Comparison of ENCODE assay signal across 15 mouse cellular contexts in genomic region chr19:24266046-24266830, GRCm38 (mm10). TPM values are rescaled to one million over a fixed set of nuclear protein-coding genes. Genes with fewer than 3 reads are reported as not detected.
DNase-seq lines count a peak whose midpoint lies in the region; ATAC-seq and TF ChIP-seq lines count a peak whose summit lies in the region.
"Had no signal": no experiment of that assay in that cellular context is flagged by ENCODE, and none has a peak within 500 bp of the region (broad histone marks: within the 10 kb centered on the region; RNA-seq: fewer than 3 reads in every experiment).

No protein-coding gene starts in this region.

- H3K4me1 ChIP-seq in intestine, embryonic 14.5 days (replicated peaks; ENCODE audit: control insufficient read depth, insufficient read depth, low read length): 0 out of 2 replicates have a peak, but pooled peaks cover 5% of the 10 kb centered on the region
- 0 out of 2 replicates have a peak, but pooled peaks cover 4% of the 10 kb centered on the region for H3K4me1 ChIP-seq in kidney, postnatal 0 days (replicated peaks; ENCODE audit: insufficient read depth, low read length)
- H3K4me1 ChIP-seq in liver, embryonic 15.5 days (replicated peaks): peaks cover 18% of the 10 kb centered on the region

- H3K27ac ChIP-seq in intestine, embryonic 14.5 days (ENCODE audit: low read depth): peak overlapping the region; percentile 60
- H3K27ac ChIP-seq in kidney, postnatal 0 days: peak overlapping the region; percentile 86
- peak overlapping the region; percentile 77 for H3K27ac ChIP-seq in liver, embryonic 15.5 days (replicated peaks)
- H3K27ac ChIP-seq: embryonic facial prominence, embryonic 12.5 days; forebrain, embryonic 15.5 days; hindbrain, embryonic 15.5 days; midbrain, embryonic 15.5 days; neural tube, embryonic 15.5 days had no signal

- DNase-seq in 416B (ENCODE audit: low read depth): peak; percentile 18
- DNase-seq in intestine, embryonic 14.5 days (ENCODE audit: low spot score): peak; percentile 69
- DNase-seq in kidney, postnatal 0 days (ENCODE audit: low spot score): peak; percentile 41
- DNase-seq in cerebellum, postnatal 25 days: no peak
- DNase-seq: cerebellum, adult 2 months; gastrocnemius, postnatal 14 days; lung, postnatal 4 days had no signal

- H3K9ac ChIP-seq in intestine, embryonic 14.5 days (ENCODE audit: low read length): no peak overlapping the region
- no peak overlapping the region for H3K9ac ChIP-seq in kidney, postnatal 0 days (ENCODE audit: low read depth, low read length)
- H3K9ac ChIP-seq in liver, embryonic 15.5 days: no peak overlapping the region
- H3K9ac ChIP-seq: embryonic facial prominence, embryonic 12.5 days; forebrain, embryonic 15.5 days; hindbrain, embryonic 15.5 days; midbrain, embryonic 15.5 days; neural tube, embryonic 15.5 days had no signal

- H3K36me3 ChIP-seq in intestine, embryonic 14.5 days (ENCODE audit: control insufficient read depth, insufficient read depth, low read length): peaks cover 11% of the 10 kb centered on the region; the same call in 1 of the 2 replicates
- no peaks in the 10 kb centered on the region for H3K36me3 ChIP-seq in kidney, postnatal 0 days (ENCODE audit: insufficient read depth, low read length)
- peaks cover 74% of the 10 kb centered on the region for H3K36me3 ChIP-seq in liver, embryonic 15.5 days (replicated peaks)
- H3K36me3 ChIP-seq: midbrain, embryonic 15.5 days had no signal

- H3K27me3 ChIP-seq in intestine, embryonic 14.5 days (replicated peaks; ENCODE audit: control insufficient read depth, insufficient read depth, low read length): no peaks in the 10 kb centered on the region
- no peaks in the 10 kb centered on the region for H3K27me3 ChIP-seq in kidney, postnatal 0 days (ENCODE audit: insufficient read depth, low read length)
- no peaks in the 10 kb centered on the region for H3K27me3 ChIP-seq in liver, embryonic 15.5 days
- H3K27me3 ChIP-seq: embryonic facial prominence, embryonic 12.5 days; forebrain, embryonic 15.5 days; hindbrain, embryonic 15.5 days; neural tube, embryonic 15.5 days had no signal

- H3K4me2 ChIP-seq in intestine, embryonic 14.5 days (ENCODE audit: low read length): 0 out of 2 replicates have a peak overlapping the region, but pooled peaks have one; percentile 2
- H3K4me2 ChIP-seq in kidney, postnatal 0 days (ENCODE audit: low read length): no peak overlapping the region
- H3K4me2 ChIP-seq in liver, embryonic 15.5 days: no peak overlapping the region
- H3K4me2 ChIP-seq: embryonic facial prominence, embryonic 12.5 days; forebrain, embryonic 15.5 days; hindbrain, embryonic 15.5 days; midbrain, embryonic 15.5 days; neural tube, embryonic 15.5 days had no signal

- WGBS in intestine, embryonic 14.5 days: 69% methylated on average over 7 of the region's 7 CpGs
- 69% methylated on average over 7 of the region's 7 CpGs for WGBS in kidney, postnatal 0 days
- 72% methylated on average over 7 of the region's 7 CpGs for WGBS in liver, embryonic 15.5 days (ENCODE audit: insufficient replicate concordance)

- H3K9me3 ChIP-seq in intestine, embryonic 14.5 days (ENCODE audit: control insufficient read depth, low read length): no peaks in the 10 kb centered on the region
- H3K9me3 ChIP-seq in kidney, postnatal 0 days (replicated peaks; ENCODE audit: low read length): no peaks in the 10 kb centered on the region
- H3K9me3 ChIP-seq in liver, embryonic 15.5 days (replicated peaks): no peaks in the 10 kb centered on the region
- H3K9me3 ChIP-seq: embryonic facial prominence, embryonic 12.5 days; forebrain, embryonic 15.5 days; hindbrain, embryonic 15.5 days; midbrain, embryonic 15.5 days; neural tube, embryonic 15.5 days had no signal

- TF ChIP-seq CTCF in kidney, postnatal 0 days (IDR thresholded peaks at IDR 0.05; ENCODE audit: low read depth): peak; percentile 41; the same call in 1 of the 2 replicates

- no peak; the same call in 1 of the 2 replicates for ATAC-seq in intestine, embryonic 14.5 days (replicated peaks; ENCODE audit: low FRiP score, low TSS enrichment, low read depth)
- ATAC-seq in kidney, postnatal 0 days (replicated peaks; ENCODE audit: low FRiP score, low read depth): peak; percentile 60; the same call in 1 of the 2 replicates
- ATAC-seq in liver, embryonic 15.5 days (ENCODE audit: insufficient read depth): peak; percentile 53
- ATAC-seq in inflammation-experienced regulatory T-cells, adult 6 months: no peak
- no peak for ATAC-seq in activated CD4-positive, CD25-positive, alpha-beta regulatory T cell, adult 4 months
- ATAC-seq: forebrain, embryonic 15.5 days; midbrain, embryonic 15.5 days had no signal

- H3K4me3 ChIP-seq in intestine, embryonic 14.5 days (ENCODE audit: low read depth, low read length): no peak overlapping the region
- no peak overlapping the region for H3K4me3 ChIP-seq in kidney, postnatal 0 days (replicated peaks; ENCODE audit: low read depth, low read length)
- H3K4me3 ChIP-seq in liver, embryonic 15.5 days (replicated peaks): no peak overlapping the region
- H3K4me3 ChIP-seq: embryonic facial prominence, embryonic 12.5 days; forebrain, embryonic 15.5 days; hindbrain, embryonic 15.5 days; midbrain, embryonic 15.5 days; neural tube, embryonic 15.5 days had no signal

RNA-seq across cellular contexts. Expression of gene Fxn, which starts 14.2 kb away (rescaled TPM):
- polyA plus RNA-seq in intestine, embryonic 14.5 days (2014; fragmentation: Nextera tagmentation; extraction: Ambion mirVana): 46.5 and 51.9 TPM in 2 replicates
- 55.2 and 55.8 TPM in 2 replicates for polyA plus RNA-seq in kidney, postnatal 0 days (2015; fragmentation: Nextera tagmentation; extraction: Ambion mirVana)
- polyA plus RNA-seq in liver, embryonic 15.5 days (2015; fragmentation: Nextera tagmentation; extraction: Ambion mirVana): 42.6 and 45.9 TPM in 2 replicates
- polyA plus RNA-seq in inflammation-experienced regulatory T-cells, adult 6 months (2017; shearing (Covaris generic)): 10 to 100 TPM; 12.9 to 16.1 (median 14.1) TPM
- 10 to 100 TPM; 12.0 to 16.3 TPM for polyA plus RNA-seq in activated CD4-positive, CD25-positive, alpha-beta regulatory T cell, adult 4 months (2017; shearing (Covaris generic))

RNA-seq across cellular contexts. Expression of gene Tjp2, which starts 41.4 kb away (rescaled TPM):
- polyA plus RNA-seq in intestine, embryonic 14.5 days (2014; fragmentation: Nextera tagmentation; extraction: Ambion mirVana): 38.0 and 41.9 TPM in 2 replicates
- polyA plus RNA-seq in kidney, postnatal 0 days (2015; fragmentation: Nextera tagmentation; extraction: Ambion mirVana): 24.9 and 25.5 TPM in 2 replicates
- 4.9 and 5.9 TPM in 2 replicates for polyA plus RNA-seq in liver, embryonic 15.5 days (2015; fragmentation: Nextera tagmentation; extraction: Ambion mirVana)
- polyA plus RNA-seq in inflammation-experienced regulatory T-cells, adult 6 months (2017; shearing (Covaris generic)): 1 to 10 TPM; 5.3 to 9.5 (median 5.4) TPM
- polyA plus RNA-seq in activated CD4-positive, CD25-positive, alpha-beta regulatory T cell, adult 4 months (2017; shearing (Covaris generic)): 1 to 10 TPM; 4.5 to 6.0 TPM

Comparison
In these comparisons a context has a peak if more than half of its experiments do, and no peak if none do; other contexts are left out.
1. DNase-seq: peak in 416B (single experiment), intestine, embryonic 14.5 days (single experiment) and kidney, postnatal 0 days (single experiment); none in cerebellum, postnatal 25 days (0 of 2).
2. ATAC-seq: peak in kidney, postnatal 0 days (single experiment) and liver, embryonic 15.5 days (single experiment); none in intestine, embryonic 14.5 days (single experiment), inflammation-experienced regulatory T-cells, adult 6 months (single experiment) and activated CD4-positive, CD25-positive, alpha-beta regulatory T cell, adult 4 months (single experiment).
3. Peak in every context shown above with its lines, with median percentiles within 50 percentile points of each other: H3K27ac ChIP-seq.